Mouse (Mus musculus) erythroblast, embryonic 14.5 days (primary cell): Measurements from ENCODE around the gene Tpgs1.

ENCODE experiments used
- GATA1 ChIP-seq: IDR thresholded peaks from 2 replicates; pipeline ENCODE4 v1.6.1; 2012; ENCODE audit warnings: low read length, inconsistent platforms, mixed read lengths
- TAL1 ChIP-seq: IDR thresholded peaks from 3 replicates; pipeline ENCODE4 v1.6.1; 2012; ENCODE audit warnings: low read length, inconsistent platforms, mixed read lengths

DNA sequence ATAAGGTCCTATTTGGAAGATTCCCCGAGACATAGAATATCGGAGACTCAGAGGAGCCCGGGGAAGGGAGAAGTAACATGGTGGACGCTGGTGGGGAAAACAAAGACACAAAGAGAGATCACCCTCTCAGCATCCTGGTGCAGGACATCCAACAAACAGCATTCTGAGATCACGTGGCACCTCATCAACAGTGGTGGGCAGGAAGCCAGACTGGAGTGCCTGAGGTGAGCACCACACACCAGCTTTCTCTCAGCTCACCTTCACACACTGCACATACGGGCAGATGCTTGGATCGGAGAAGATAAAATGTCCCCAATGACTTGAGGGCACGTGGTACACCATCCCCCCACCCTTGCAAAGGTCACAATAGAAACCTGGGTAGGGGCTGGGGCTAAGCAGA is 32.9 kb upstream of the Tpgs1 start:
- TF ChIP-seq GATA1 (no peak), TAL1 (no peak)
